Mouse (Mus musculus): ENCODE measurements around the gene Akap6. TPM values are rescaled to one million over a fixed set of nuclear protein-coding genes. Genes with fewer than 3 reads are reported as not detected.

Akap6 gene
- polyA plus RNA-seq, 1 experiment from 2014 or later: 4.5 TPM

- Histone ChIP-seq H3K27me3 (ENCODE audit: control insufficient read depth, insufficient read depth, low read length) (no peaks in the 10 kb centered on the region), H3K27ac (replicated peaks; ENCODE audit: low read depth, low read length) (no peak overlapping the region), H3K36me3 (replicated peaks; ENCODE audit: control insufficient read depth, insufficient read depth, low read depth, low read length) (no peaks in the 10 kb centered on the region), H3K9ac (replicated peaks; ENCODE audit: low read length) (no peak overlapping the region), H3K4me2 (ENCODE audit: low read depth, low read length) (no peak overlapping the region), H3K9me3 (replicated peaks; ENCODE audit: control insufficient read depth, low read length) (no peaks in the 10 kb centered on the region), H3K4me1 (ENCODE audit: control insufficient read depth, insufficient read depth, low read length) (no peaks in the 10 kb centered on the region), H3K4me3 (ENCODE audit: low read depth, low read length) (no peak overlapping the region)
- ATAC-seq (replicated peaks; ENCODE audit: insufficient number of reproducible peaks, low FRiP score, low TSS enrichment, low read depth): no peak
- 75% methylated on average over 11 of the region's 11 CpGs for WGBS
- DNase-seq (ENCODE audit: low spot score): no peak
Observed at GRCm38 (mm10) chr12:52893656-52894405, 194.6 kb downstream of the Akap6 start.

- peak; percentile 80 for DNase-seq (ENCODE audit: low spot score)
- 31% methylated on average over 4 of the region's 6 CpGs for WGBS
- no peak overlapping the region for H3K27ac ChIP-seq (replicated peaks; ENCODE audit: low read depth, low read length)
- no peaks in the 10 kb centered on the region for H3K4me1 ChIP-seq (ENCODE audit: control insufficient read depth, insufficient read depth, low read length)
- no peaks in the 10 kb centered on the region for H3K9me3 ChIP-seq (replicated peaks; ENCODE audit: control insufficient read depth, low read length)
- H3K27me3 ChIP-seq (ENCODE audit: control insufficient read depth, insufficient read depth, low read length): no peaks in the 10 kb centered on the region
- no peaks in the 10 kb centered on the region for H3K36me3 ChIP-seq (replicated peaks; ENCODE audit: control insufficient read depth, insufficient read depth, low read depth, low read length)
- H3K4me2 ChIP-seq (ENCODE audit: low read depth, low read length): no peak overlapping the region
- H3K9ac ChIP-seq (replicated peaks; ENCODE audit: low read length): no peak overlapping the region
- ATAC-seq (replicated peaks; ENCODE audit: insufficient number of reproducible peaks, low FRiP score, low TSS enrichment, low read depth): peak; percentile 44; the same call in 1 of the 2 replicates
- H3K4me3 ChIP-seq (ENCODE audit: low read depth, low read length): no peak overlapping the region
Observed at GRCm38 (mm10) chr12:52895672-52896460, 196.7 kb downstream of the Akap6 start.

GRCm38 (mm10) chr12:52896785-52897184 lies 197.6 kb downstream of the Akap6 start:
- Histone ChIP-seq H3K9me3 (replicated peaks; ENCODE audit: control insufficient read depth, low read length) (no peaks in the 10 kb centered on the region), H3K27me3 (ENCODE audit: control insufficient read depth, insufficient read depth, low read length) (no peaks in the 10 kb centered on the region), H3K27ac (replicated peaks; ENCODE audit: low read depth, low read length) (no peak overlapping the region), H3K36me3 (replicated peaks; ENCODE audit: control insufficient read depth, insufficient read depth, low read depth, low read length) (no peaks in the 10 kb centered on the region), H3K9ac (replicated peaks; ENCODE audit: low read length) (no peak overlapping the region), H3K4me1 (ENCODE audit: control insufficient read depth, insufficient read depth, low read length) (no peaks in the 10 kb centered on the region), H3K4me2 (ENCODE audit: low read depth, low read length) (no peak overlapping the region), H3K4me3 (ENCODE audit: low read depth, low read length) (no peak overlapping the region)
- 65% methylated on average over 3 of the region's 3 CpGs for WGBS
- no peak for DNase-seq (ENCODE audit: low spot score)
- no peak for ATAC-seq (replicated peaks; ENCODE audit: insufficient number of reproducible peaks, low FRiP score, low TSS enrichment, low read depth)

GRCm38 (mm10) chr12:52898130-52898529 lies 198.9 kb downstream of the Akap6 start:
- H3K9ac ChIP-seq (replicated peaks; ENCODE audit: low read length): no peak overlapping the region
- H3K4me2 ChIP-seq (ENCODE audit: low read depth, low read length): no peak overlapping the region
- no peak overlapping the region for H3K27ac ChIP-seq (replicated peaks; ENCODE audit: low read depth, low read length)
- H3K36me3 ChIP-seq (replicated peaks; ENCODE audit: control insufficient read depth, insufficient read depth, low read depth, low read length): no peaks in the 10 kb centered on the region
- WGBS: 86% methylated on average over 10 of the region's 10 CpGs
- H3K9me3 ChIP-seq (replicated peaks; ENCODE audit: control insufficient read depth, low read length): no peaks in the 10 kb centered on the region
- H3K4me1 ChIP-seq (ENCODE audit: control insufficient read depth, insufficient read depth, low read length): no peaks in the 10 kb centered on the region
- ATAC-seq (replicated peaks; ENCODE audit: insufficient number of reproducible peaks, low FRiP score, low TSS enrichment, low read depth) (no peak), DNase-seq (ENCODE audit: low spot score) (no peak)
- H3K4me3 ChIP-seq (ENCODE audit: low read depth, low read length): no peak overlapping the region
- no peaks in the 10 kb centered on the region for H3K27me3 ChIP-seq (ENCODE audit: control insufficient read depth, insufficient read depth, low read length)

- ATAC-seq (replicated peaks; ENCODE audit: insufficient number of reproducible peaks, low FRiP score, low TSS enrichment, low read depth) (no peak), DNase-seq (ENCODE audit: low spot score) (no peak)
- Histone ChIP-seq H3K4me3 (ENCODE audit: low read depth, low read length) (no peak overlapping the region), H3K36me3 (replicated peaks; ENCODE audit: control insufficient read depth, insufficient read depth, low read depth, low read length) (no peaks in the 10 kb centered on the region), H3K4me2 (ENCODE audit: low read depth, low read length) (no peak overlapping the region), H3K27ac (replicated peaks; ENCODE audit: low read depth, low read length) (no peak overlapping the region), H3K4me1 (ENCODE audit: control insufficient read depth, insufficient read depth, low read length) (no peaks in the 10 kb centered on the region), H3K9ac (replicated peaks; ENCODE audit: low read length) (no peak overlapping the region), H3K27me3 (ENCODE audit: control insufficient read depth, insufficient read depth, low read length) (no peaks in the 10 kb centered on the region), H3K9me3 (replicated peaks; ENCODE audit: control insufficient read depth, low read length) (no peaks in the 10 kb centered on the region)
- 81% methylated on average over 5 of the region's 5 CpGs for WGBS
Observed at GRCm38 (mm10) chr12:52904046-52904445, 204.9 kb downstream of the Akap6 start.

GRCm38 (mm10) chr12:52908448-52909066 lies 209.4 kb downstream of the Akap6 start:
- no peak for DNase-seq (ENCODE audit: low spot score)
- ATAC-seq (replicated peaks; ENCODE audit: insufficient number of reproducible peaks, low FRiP score, low TSS enrichment, low read depth): no peak
- Histone ChIP-seq H3K4me3 (ENCODE audit: low read depth, low read length) (no peak overlapping the region), H3K4me2 (ENCODE audit: low read depth, low read length) (no peak overlapping the region), H3K27ac (replicated peaks; ENCODE audit: low read depth, low read length) (no peak overlapping the region), H3K9ac (replicated peaks; ENCODE audit: low read length) (no peak overlapping the region), H3K4me1 (ENCODE audit: control insufficient read depth, insufficient read depth, low read length) (no peaks in the 10 kb centered on the region), H3K27me3 (ENCODE audit: control insufficient read depth, insufficient read depth, low read length) (no peaks in the 10 kb centered on the region), H3K9me3 (replicated peaks; ENCODE audit: control insufficient read depth, low read length) (no peaks in the 10 kb centered on the region), H3K36me3 (replicated peaks; ENCODE audit: control insufficient read depth, insufficient read depth, low read depth, low read length) (no peaks in the 10 kb centered on the region)
- 59% methylated on average over 13 of the region's 13 CpGs for WGBS

GRCm38 (mm10) chr12:52910345-52910744 lies 211.2 kb downstream of the Akap6 start:
- H3K9ac ChIP-seq (replicated peaks; ENCODE audit: low read length): no peak overlapping the region
- ATAC-seq (replicated peaks; ENCODE audit: insufficient number of reproducible peaks, low FRiP score, low TSS enrichment, low read depth) (no peak), DNase-seq (ENCODE audit: low spot score) (no peak)
- no peak overlapping the region for H3K4me3 ChIP-seq (ENCODE audit: low read depth, low read length)
- no peak overlapping the region for H3K4me2 ChIP-seq (ENCODE audit: low read depth, low read length)
- H3K9me3 ChIP-seq (replicated peaks; ENCODE audit: control insufficient read depth, low read length): no peaks in the 10 kb centered on the region
- H3K27me3 ChIP-seq (ENCODE audit: control insufficient read depth, insufficient read depth, low read length): no peaks in the 10 kb centered on the region
- WGBS: 87% methylated on average over 13 of the region's 13 CpGs
- H3K27ac ChIP-seq (replicated peaks; ENCODE audit: low read depth, low read length): no peak overlapping the region
- H3K36me3 ChIP-seq (replicated peaks; ENCODE audit: control insufficient read depth, insufficient read depth, low read depth, low read length): no peaks in the 10 kb centered on the region
- no peaks in the 10 kb centered on the region for H3K4me1 ChIP-seq (ENCODE audit: control insufficient read depth, insufficient read depth, low read length)

- Histone ChIP-seq H3K4me1 (ENCODE audit: control insufficient read depth, insufficient read depth, low read length) (no peaks in the 10 kb centered on the region), H3K27me3 (ENCODE audit: control insufficient read depth, insufficient read depth, low read length) (no peaks in the 10 kb centered on the region), H3K9me3 (replicated peaks; ENCODE audit: control insufficient read depth, low read length) (no peaks in the 10 kb centered on the region), H3K9ac (replicated peaks; ENCODE audit: low read length) (no peak overlapping the region), H3K36me3 (replicated peaks; ENCODE audit: control insufficient read depth, insufficient read depth, low read depth, low read length) (no peaks in the 10 kb centered on the region), H3K4me3 (ENCODE audit: low read depth, low read length) (no peak overlapping the region), H3K27ac (replicated peaks; ENCODE audit: low read depth, low read length) (no peak overlapping the region), H3K4me2 (ENCODE audit: low read depth, low read length) (no peak overlapping the region)
- ATAC-seq (replicated peaks; ENCODE audit: insufficient number of reproducible peaks, low FRiP score, low TSS enrichment, low read depth) (no peak), DNase-seq (ENCODE audit: low spot score) (peak; percentile 80)
- WGBS: 22% methylated on average over 8 of the region's 8 CpGs
Observed at GRCm38 (mm10) chr12:52910819-52911218, 211.6 kb downstream of the Akap6 start.
